Mouse (Mus musculus) heart, postnatal 0 days (tissue): ENCODE results near the gene Ap1s3.

Experiments used
- CTCF ChIP-seq: IDR thresholded peaks from 2 replicates; pipeline ENCODE4 v1.5.1; 2016; ENCODE audit warnings: antibody characterized with exemption, control low read depth, low read depth
- EP300 ChIP-seq: IDR thresholded peaks from 2 replicates; pipeline ENCODE4 v1.6.1; 2016; ENCODE audit warnings: antibody characterized with exemption, low read depth

DNA sequence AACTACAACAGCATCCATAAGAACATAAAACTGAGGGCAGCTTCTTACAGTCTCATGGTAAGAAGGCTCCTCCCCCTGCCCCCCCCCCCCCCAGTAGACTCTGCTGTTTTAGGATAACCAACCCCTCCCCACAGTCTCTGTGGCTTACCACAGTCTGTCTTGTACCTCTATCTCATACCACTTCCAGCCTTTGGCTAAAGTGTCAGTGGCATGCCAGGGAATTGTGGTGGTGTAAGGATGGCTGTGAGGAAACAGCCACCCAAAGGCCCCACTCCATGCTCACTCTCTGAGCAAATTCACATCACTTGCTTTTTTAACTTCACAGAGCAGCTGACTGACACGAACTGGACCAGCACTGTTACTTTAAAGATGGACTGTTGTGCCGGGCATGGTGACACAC lies 26.7 kb upstream of the Ap1s3 start:
- TF ChIP-seq CTCF (no peak), EP300 (no peak)
